Mouse (Mus musculus) liver, embryonic 16.5 days (tissue): Measurements from ENCODE around the gene Depdc5. TPM values are rescaled to one million over a fixed set of nuclear protein-coding genes. Genes with fewer than 3 reads are reported as not detected.
A peak's percentile ranks its signal among the peaks of the same experiment; 100 is the strongest.
"Not testable (repeated sequence)": the region's sequence is repeated elsewhere in the genome, so short reads cannot be mapped to it uniquely, and the experiment has no call there.

Source experiments
- ATAC-seq: fragments of 200-750 bp; cut with Nextera tagmentation; 2 replicates; pipeline ENCODE4 v1.8.0; 2017; ENCODE audit warnings: low read depth, mild to moderate bottlenecking, moderate number of reproducible peaks, moderate library complexity
- H3K27ac ChIP-seq: fragments of 300-500 bp; sonication (generic); 2 replicates; pipeline ENCODE4 v1.5.1; 2014; ENCODE audit warnings: mild to moderate bottlenecking, low read length
- H3K27me3 ChIP-seq: fragments of 300-500 bp; sonication (generic); 2 replicates; pipeline ENCODE4 v1.6.1; 2014; ENCODE audit warnings: low read depth, low read length, mixed read lengths; ENCODE audit not compliant: control insufficient read depth, insufficient read depth
- H3K36me3 ChIP-seq: fragments of 300-500 bp; sonication (generic); 2 replicates; pipeline ENCODE4 v1.6.1; 2014; ENCODE audit warnings: mild to moderate bottlenecking; ENCODE audit not compliant: control insufficient read depth, insufficient read depth
- H3K4me1 ChIP-seq: fragments of 300-500 bp; sonication (generic); 2 replicates; pipeline ENCODE4 v1.6.1; 2014; ENCODE audit warnings: low read depth, low read length, mixed read lengths; ENCODE audit not compliant: control insufficient read depth
- H3K4me2 ChIP-seq: fragments of 300-500 bp; sonication (generic); 2 replicates; pipeline ENCODE4 v1.6.1; 2014; ENCODE audit warnings: low read depth, low read length, mixed read lengths
- H3K4me3 ChIP-seq: fragments of 300-500 bp; sonication (generic); 2 replicates; pipeline ENCODE4 v1.5.1; 2014; ENCODE audit warnings: low read depth, mild to moderate bottlenecking, low read length
- H3K9ac ChIP-seq: fragments of 300-500 bp; sonication (generic); 2 replicates; pipeline ENCODE4 v1.6.1; 2014; ENCODE audit warnings: low read depth, low read length
- H3K9me3 ChIP-seq: fragments of 300-500 bp; sonication (generic); replicated peaks from 2 replicates; pipeline ENCODE4 v1.6.1; 2016; ENCODE audit warnings: low read length; ENCODE audit not compliant: control insufficient read depth
- WGBS: fragments of 180-500 bp; shearing (Covaris S2); extraction: QIAGEN DNeasy Blood & Tissue Kit; methylation state at CpG from one replicate; pipeline ENCODE4 v1.1.7; 2014; ENCODE audit not compliant: insufficient replicate concordance; 5-methylcytosine and 5-hydroxymethylcytosine counted together
- polyA plus RNA-seq: library from polyadenylated mRNA; unstranded; fragments of >200 nt; fragmentation: Nextera tagmentation; extraction: Ambion mirVana; gene quantifications from 2 replicates; pipeline ENCODE4 v1.2.1, GENCODE M21; 2015

Gene Depdc5
- polyA plus RNA-seq, 1 experiment from 2014 or later, result 8.0 TPM

DNA sequence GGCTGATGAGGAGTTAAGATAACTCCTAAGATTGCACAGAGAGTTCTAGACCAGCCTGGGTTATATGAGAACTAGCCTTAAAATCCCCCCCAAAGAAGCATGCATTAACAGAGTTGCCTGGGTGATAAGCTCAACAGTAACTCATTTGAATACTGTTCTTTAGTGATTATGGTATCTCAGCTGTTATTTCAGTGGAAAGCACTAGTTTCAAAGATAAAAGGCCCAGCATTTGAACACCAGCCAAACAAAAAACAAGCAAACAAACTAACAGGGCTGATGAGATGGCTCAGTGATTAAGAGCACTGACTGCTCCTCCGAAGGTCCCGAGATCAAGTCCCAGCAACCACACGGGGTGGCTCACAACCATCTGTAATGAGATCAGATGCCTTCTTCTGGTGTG, 14.3 kb upstream of the Depdc5 start:
- Histone ChIP-seq H3K4me3 (no peak overlapping the region), H3K9ac (no peak overlapping the region), H3K27me3 (no peaks in the 10 kb centered on the region), H3K27ac (no peak overlapping the region), H3K9me3 (no peaks in the 10 kb centered on the region), H3K4me1 (peaks cover 28% of the 10 kb centered on the region), H3K4me2 (no peak overlapping the region), H3K36me3 (peaks cover 7% of the 10 kb centered on the region; the same call in 1 of the 2 replicates)
- WGBS, result 39% methylated on average over 3 of the region's 3 CpGs
- peak; percentile 46 for ATAC-seq

DNA sequence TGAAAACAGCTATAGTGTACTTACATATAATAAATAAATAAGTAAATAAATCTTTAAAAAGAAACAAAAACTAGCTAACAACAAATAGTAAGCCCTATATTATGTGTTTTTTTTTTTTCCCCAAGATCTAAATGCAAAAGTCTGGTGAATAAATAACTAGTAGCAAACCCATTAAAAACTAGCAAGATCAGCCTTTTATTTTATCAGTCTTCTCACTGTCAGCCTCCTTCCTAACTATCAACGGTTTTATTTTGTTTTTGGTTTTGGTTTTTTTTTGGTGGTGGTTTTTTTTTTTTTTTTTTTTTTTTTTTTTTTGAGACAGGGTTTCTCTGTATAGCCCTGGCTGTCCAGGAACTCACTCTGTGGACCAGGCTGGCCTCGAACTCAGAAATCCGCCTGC, 13.9 kb upstream of the Depdc5 start:
- 80% methylated on average over 3 of the region's 3 CpGs for WGBS
- H3K36me3 ChIP-seq, H3K4me3 ChIP-seq, ATAC-seq, H3K9me3 ChIP-seq, H3K9ac ChIP-seq, H3K27me3 ChIP-seq, H3K4me2 ChIP-seq, H3K27ac ChIP-seq: not testable (repeated sequence)
- peaks cover 31% of the 10 kb centered on the region for H3K4me1 ChIP-seq

DNA sequence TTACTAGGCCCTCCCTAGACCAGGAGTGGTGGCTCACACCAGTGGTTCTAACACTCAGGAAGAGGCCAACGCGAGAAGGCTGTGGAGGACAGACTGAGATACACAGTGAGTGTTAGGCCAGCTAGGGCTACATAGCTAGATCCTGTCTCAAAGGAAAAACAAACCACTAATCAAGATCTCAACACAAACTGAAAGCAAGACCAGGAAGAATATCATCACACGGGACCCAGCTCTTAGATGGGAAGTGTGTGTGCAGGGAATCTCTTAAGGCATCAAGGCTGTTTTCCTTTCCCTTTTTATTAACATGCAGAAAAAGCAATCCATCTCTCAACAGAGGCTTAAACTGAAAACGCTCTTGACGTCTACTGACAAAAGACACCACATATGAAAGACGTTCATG, 11.5 kb upstream of the Depdc5 start:
- Histone ChIP-seq H3K4me1 (peaks cover 35% of the 10 kb centered on the region), H3K27ac (peak overlapping the region; percentile 70), H3K36me3 (peaks cover 3% of the 10 kb centered on the region; the same call in 1 of the 2 replicates), H3K4me3 (peak overlapping the region; percentile 94), H3K27me3 (no peaks in the 10 kb centered on the region), H3K4me2 (peak overlapping the region; percentile 81), H3K9ac (peak overlapping the region; percentile 46), H3K9me3 (no peaks in the 10 kb centered on the region)
- no peak for ATAC-seq
- 20% methylated on average over 6 of the region's 6 CpGs for WGBS

DNA sequence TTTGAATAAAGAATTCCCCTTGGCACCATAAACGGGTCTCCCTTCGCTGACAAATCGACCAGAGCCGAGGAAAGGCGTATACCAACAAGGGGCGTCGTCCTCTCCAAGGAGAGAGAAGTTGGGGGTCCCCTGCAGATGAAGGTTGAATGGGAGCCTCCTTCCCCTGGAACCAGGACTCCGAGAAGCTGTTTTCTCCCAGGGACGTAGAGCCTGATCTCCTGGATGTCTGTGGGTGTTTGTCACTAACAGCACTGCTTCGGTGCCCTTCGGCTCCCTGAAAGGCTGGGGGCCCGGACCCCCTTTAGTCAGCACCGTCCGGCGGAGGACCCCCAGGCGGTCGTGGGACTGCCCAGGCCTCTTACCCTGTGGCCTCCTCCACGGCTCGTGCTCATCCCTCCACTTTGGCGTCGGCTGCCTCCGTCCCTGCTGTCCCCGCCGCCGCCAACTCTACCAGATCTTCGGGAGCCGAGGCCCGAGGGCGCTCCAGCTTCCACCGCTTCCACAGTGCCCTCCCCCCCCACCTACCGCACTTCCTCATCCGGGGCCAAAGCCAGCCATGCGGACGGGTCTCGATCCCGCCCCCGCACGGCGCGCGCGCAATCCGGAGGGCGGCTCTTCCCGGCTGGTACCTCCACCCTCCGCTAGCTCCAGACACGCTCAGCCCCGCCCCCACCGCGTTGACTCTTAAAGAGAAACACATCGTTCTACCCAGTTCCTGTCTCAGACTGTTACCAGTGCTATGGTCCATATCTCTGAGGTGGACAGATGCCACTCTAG, 9.6 kb upstream of the Depdc5 start, which contains the start of gene Prr14l:
Gene Prr14l (minus strand): TSS at position 526 of the 777 bp plus-strand sequence.
- Histone ChIP-seq H3K9ac (peak within 1 kb of the TSS; percentile 98), H3K36me3 (peaks cover 3% of the 10 kb centered on the region; the same call in 1 of the 2 replicates), H3K27me3 (no peaks in the 10 kb centered on the region), H3K4me1 (peaks cover 30% of the 10 kb centered on the region), H3K9me3 (no peaks in the 10 kb centered on the region), H3K27ac (peak within 1 kb of the TSS; percentile 86), H3K4me2 (peak within 1 kb of the TSS; percentile 81), H3K4me3 (peak within 1 kb of the TSS; percentile 94)
- WGBS, result under 1% methylated on average over 45 of the region's 51 CpGs
- peak; percentile 97 for ATAC-seq

DNA sequence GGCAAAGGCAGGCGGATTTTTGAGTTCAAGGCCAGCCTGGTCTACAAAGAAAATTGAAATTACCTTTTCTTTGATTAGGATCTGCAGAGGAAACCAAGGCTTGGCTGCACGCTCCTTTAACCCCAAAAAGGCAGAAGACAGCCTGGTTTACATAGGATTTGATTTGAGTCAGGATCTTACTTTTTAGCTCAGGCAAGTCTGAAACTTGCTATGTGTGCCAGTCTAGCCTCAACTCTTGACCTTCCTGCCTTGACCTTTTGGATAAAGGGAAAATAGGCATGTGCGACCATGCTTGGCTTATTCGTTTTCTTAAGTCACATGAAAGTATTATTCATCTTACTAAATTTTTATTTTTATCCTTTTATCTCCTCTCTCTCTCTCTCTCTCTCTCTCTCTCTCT, 8.7 kb upstream of the Depdc5 start:
- ATAC-seq, result no peak
- no peak overlapping the region; the same call in none of the 2 replicates for H3K4me2 ChIP-seq
- no peaks in the 10 kb centered on the region for H3K27me3 ChIP-seq
- no peaks in the 10 kb centered on the region for H3K9me3 ChIP-seq
- H3K9ac ChIP-seq, result no peak overlapping the region
- WGBS, result 71% methylated on average over 4 of the region's 4 CpGs
- peaks cover 25% of the 10 kb centered on the region for H3K4me1 ChIP-seq
- H3K36me3 ChIP-seq, result peaks cover 3% of the 10 kb centered on the region; the same call in 1 of the 2 replicates
- peak overlapping the region; percentile 77 for H3K27ac ChIP-seq
- H3K4me3 ChIP-seq, result no peak overlapping the region

DNA sequence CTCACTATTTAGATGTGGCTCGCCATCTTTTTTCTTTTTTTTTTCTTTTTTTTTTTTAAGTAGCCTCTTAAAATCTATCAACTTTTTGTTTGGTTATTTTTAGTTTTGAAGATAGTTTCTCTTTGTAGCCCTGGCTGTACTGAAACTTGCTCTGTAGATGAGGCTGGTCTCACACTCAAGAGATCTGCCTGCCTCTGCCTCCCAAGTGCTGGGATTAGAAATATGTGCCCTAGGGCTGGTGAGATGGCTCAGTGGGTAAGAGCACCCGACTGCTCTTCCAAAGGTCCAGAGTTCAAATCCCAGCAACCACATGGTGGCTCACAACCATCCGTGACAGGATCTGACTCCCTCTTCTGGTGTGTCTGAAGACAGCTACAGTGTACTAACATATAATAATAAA, 8.2 kb upstream of the Depdc5 start:
- H3K4me3 ChIP-seq, H3K9me3 ChIP-seq, H3K4me2 ChIP-seq, H3K36me3 ChIP-seq, H3K27me3 ChIP-seq, H3K27ac ChIP-seq, ATAC-seq, H3K9ac ChIP-seq: not testable (repeated sequence)
- WGBS, result 88% methylated on average over 2 of the region's 3 CpGs
- H3K4me1 ChIP-seq, result peaks cover 25% of the 10 kb centered on the region

DNA sequence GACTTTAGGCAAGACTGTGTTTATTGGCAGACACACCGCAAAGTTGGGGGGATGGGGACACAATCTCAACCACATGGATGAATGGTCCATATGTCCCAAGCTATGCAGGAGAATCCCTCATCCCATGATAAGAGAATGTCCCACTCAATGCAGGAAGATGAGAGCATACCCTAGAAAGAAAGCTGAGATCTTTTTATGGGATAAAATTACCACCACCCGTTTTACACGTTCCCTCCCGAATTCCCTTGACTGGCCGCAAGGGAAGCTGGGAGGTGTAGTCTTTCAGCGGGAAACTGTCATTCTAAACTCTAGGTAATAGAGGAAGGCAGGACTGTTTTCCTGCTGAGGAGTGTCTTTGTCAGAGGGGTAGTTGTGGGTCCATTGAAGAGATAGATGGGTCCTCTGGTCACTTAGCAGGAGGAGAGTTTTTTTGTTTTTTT, 5.7 kb upstream of the Depdc5 start:
- WGBS, result 5% methylated on average over 6 of the region's 6 CpGs
- no peak for ATAC-seq

DNA sequence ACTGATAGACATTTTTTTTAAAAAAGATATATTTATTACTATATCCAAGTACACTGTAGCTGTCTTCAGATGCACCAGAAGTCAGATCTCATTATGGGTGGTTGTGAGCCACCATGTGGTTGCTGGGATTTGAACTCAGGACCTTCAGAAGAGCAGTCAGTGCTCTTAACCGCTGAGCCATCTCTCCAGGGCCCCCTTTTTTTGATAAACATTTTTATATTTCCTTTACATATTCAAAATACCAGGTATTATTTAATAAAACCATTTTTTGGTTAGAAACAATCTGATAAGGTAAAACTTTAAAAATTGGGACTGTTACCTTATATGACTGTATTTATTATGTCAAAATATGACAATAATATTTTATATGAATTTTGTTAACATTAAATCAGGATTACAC, 2.4 kb upstream of the Depdc5 start:
- Histone ChIP-seq H3K9me3 (no peaks in the 10 kb centered on the region), H3K27ac (no peak overlapping the region), H3K36me3 (no peaks in the 10 kb centered on the region), H3K9ac (no peak overlapping the region), H3K4me2 (no peak overlapping the region), H3K4me3 (no peak overlapping the region), H3K4me1 (peaks cover 17% of the 10 kb centered on the region), H3K27me3 (no peaks in the 10 kb centered on the region)
- ATAC-seq, result no peak
- 83% methylated on average over 1 of the region's 1 CpGs for WGBS

More for the DNA sequence above, 5.7 kb upstream of the Depdc5 start:
- Histone ChIP-seq H3K4me3 (peak overlapping the region; percentile 61), H3K4me2 (peak overlapping the region; percentile 44), H3K27me3 (no peaks in the 10 kb centered on the region), H3K9ac (peak overlapping the region; percentile 49), H3K9me3 (no peaks in the 10 kb centered on the region), H3K36me3 (no peaks in the 10 kb centered on the region), H3K27ac (no peak overlapping the region), H3K4me1 (peaks cover 21% of the 10 kb centered on the region)

DNA sequence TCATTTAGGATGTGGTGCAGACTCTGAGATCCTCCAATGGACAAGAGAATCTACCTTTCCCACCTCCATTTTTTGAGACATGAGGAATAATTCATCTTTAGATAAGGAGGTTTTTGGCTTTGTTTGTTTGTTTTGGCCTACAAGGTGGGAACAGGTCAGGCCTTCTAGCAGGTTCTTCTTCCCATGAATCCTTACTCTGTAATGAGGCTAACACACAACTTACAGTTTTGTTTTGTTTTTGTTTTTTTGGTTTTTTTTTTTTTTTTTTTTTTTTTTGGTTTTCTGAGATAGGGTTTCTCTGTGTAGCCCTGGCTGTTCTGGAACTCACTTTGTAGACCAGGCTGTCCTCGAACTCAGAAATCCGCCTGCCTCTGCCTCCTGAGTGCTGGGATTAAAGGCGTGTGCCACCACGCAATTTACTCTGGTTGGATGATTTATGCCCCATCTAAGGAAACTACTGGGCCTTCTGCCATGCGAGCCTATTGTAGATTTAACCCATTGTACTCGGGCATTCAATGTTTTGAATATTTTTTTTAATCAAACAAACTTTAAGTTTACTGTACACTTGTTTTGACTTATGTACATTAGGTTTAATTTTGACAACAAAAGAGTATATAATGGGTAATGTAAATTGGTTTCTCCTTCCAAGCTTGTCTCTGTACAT, 900 bp upstream of the Depdc5 start:
- Histone ChIP-seq H3K9me3 (no peaks in the 10 kb centered on the region), H3K27me3 (no peaks in the 10 kb centered on the region), H3K4me3 (no peak overlapping the region), H3K36me3 (no peaks in the 10 kb centered on the region), H3K27ac (peak overlapping the region; percentile 78), H3K4me2 (peak overlapping the region; percentile 90), H3K9ac (peak overlapping the region; percentile 10; the same call in 1 of the 2 replicates), H3K4me1 (peaks cover 17% of the 10 kb centered on the region)
- whole genome bisulfite sequencing, result 54% methylated on average over 6 of the region's 6 CpGs
- ATAC-seq, result no peak
